Mouse (Mus musculus): ENCODE data around the gene Mfsd4a. TPM values are rescaled to one million over a fixed set of nuclear protein-coding genes. Genes with fewer than 3 reads are reported as not detected.

The Mfsd4a gene
- total RNA-seq, 2 experiments from 2014 or later: 0.25 to 0.52 TPM

GRCm38 (mm10) chr1:132069436-132069835, 1.6 kb upstream of the Mfsd4a start:
- no peak for ATAC-seq (replicated peaks; ENCODE audit: poor library complexity)

- no peak for ATAC-seq (replicated peaks; ENCODE audit: poor library complexity)
Measured at GRCm38 (mm10) chr1:132065475-132066172, 2.2 kb downstream of the Mfsd4a start.

- ATAC-seq (replicated peaks; ENCODE audit: poor library complexity): no peak
Measured at GRCm38 (mm10) chr1:132065001-132065400, 2.9 kb downstream of the Mfsd4a start.

GRCm38 (mm10) chr1:132063096-132063495, 4.8 kb downstream of the Mfsd4a start:
- no peak for ATAC-seq (replicated peaks; ENCODE audit: poor library complexity)

GRCm38 (mm10) chr1:132061750-132062541, 5.9 kb downstream of the Mfsd4a start:
- ATAC-seq (replicated peaks; ENCODE audit: poor library complexity): no peak

- 0 out of 2 replicates have a peak, but pooled peaks have one; percentile 14 for ATAC-seq (replicated peaks; ENCODE audit: poor library complexity)
Measured at GRCm38 (mm10) chr1:132060036-132060769, 7.7 kb downstream of the Mfsd4a start.

GRCm38 (mm10) chr1:132058558-132058957, 9.3 kb downstream of the Mfsd4a start:
- ATAC-seq (replicated peaks; ENCODE audit: poor library complexity): no peak

GRCm38 (mm10) chr1:132055054-132055664, 12.7 kb downstream of the Mfsd4a start:
- 0 out of 2 replicates have a peak, but pooled peaks have one; percentile 15 for ATAC-seq (replicated peaks; ENCODE audit: poor library complexity)

GRCm38 (mm10) chr1:132054387-132054786, 13.5 kb downstream of the Mfsd4a start:
- peak; percentile 81 for ATAC-seq (replicated peaks; ENCODE audit: poor library complexity)

- no peak for ATAC-seq (replicated peaks; ENCODE audit: poor library complexity)
Measured at GRCm38 (mm10) chr1:132051746-132052145, 16.1 kb downstream of the Mfsd4a start.

- ATAC-seq (replicated peaks; ENCODE audit: poor library complexity): peak; percentile 97
Measured at GRCm38 (mm10) chr1:132046143-132046735, 21.6 kb downstream of the Mfsd4a start.

GRCm38 (mm10) chr1:132043759-132044158, 24.1 kb downstream of the Mfsd4a start:
- no peak for ATAC-seq (replicated peaks; ENCODE audit: poor library complexity)

GRCm38 (mm10) chr1:132040201-132040621, 27.7 kb downstream of the Mfsd4a start:
- no peak for ATAC-seq (replicated peaks; ENCODE audit: poor library complexity)

- no peak for ATAC-seq (replicated peaks; ENCODE audit: poor library complexity)
Measured at GRCm38 (mm10) chr1:132038753-132039152, 29.1 kb downstream of the Mfsd4a start.

GRCm38 (mm10) chr1:132037746-132038145, 30.1 kb downstream of the Mfsd4a start:
- ATAC-seq (replicated peaks; ENCODE audit: poor library complexity): no peak

GRCm38 (mm10) chr1:132032172-132032571, 35.7 kb downstream of the Mfsd4a start:
- ATAC-seq (replicated peaks; ENCODE audit: poor library complexity): no peak

GRCm38 (mm10) chr1:132030574-132030973, 37.3 kb downstream of the Mfsd4a start:
- 0 out of 2 replicates have a peak, but pooled peaks have one; percentile 42 for ATAC-seq (replicated peaks; ENCODE audit: poor library complexity)

- ATAC-seq (replicated peaks; ENCODE audit: poor library complexity): no peak
Measured at GRCm38 (mm10) chr1:132028413-132028812, 39.4 kb downstream of the Mfsd4a start.

- no peak for ATAC-seq (replicated peaks; ENCODE audit: poor library complexity)
Measured at GRCm38 (mm10) chr1:132027978-132028377, 39.9 kb downstream of the Mfsd4a start.

GRCm38 (mm10) chr1:132026925-132027646, 40.8 kb downstream of the Mfsd4a start:
- ATAC-seq (replicated peaks; ENCODE audit: poor library complexity): peak; percentile 93

Measured in megakaryocyte progenitor cell, adult 5-6 weeks (primary cell).